Mouse (Mus musculus) c-Kit-positive CD71-positive TER-119-positive erythroid progenitor cells, embryonic 14.5 days (primary cell): ENCODE data around the gene St6gal1.

ENCODE experiments used
- DNase-seq: peaks from one replicate; pipeline ENCODE4 v3.0.0-alpha.2; 2013; ENCODE audit warnings: low spot score

St6gal1 gene

DNA sequence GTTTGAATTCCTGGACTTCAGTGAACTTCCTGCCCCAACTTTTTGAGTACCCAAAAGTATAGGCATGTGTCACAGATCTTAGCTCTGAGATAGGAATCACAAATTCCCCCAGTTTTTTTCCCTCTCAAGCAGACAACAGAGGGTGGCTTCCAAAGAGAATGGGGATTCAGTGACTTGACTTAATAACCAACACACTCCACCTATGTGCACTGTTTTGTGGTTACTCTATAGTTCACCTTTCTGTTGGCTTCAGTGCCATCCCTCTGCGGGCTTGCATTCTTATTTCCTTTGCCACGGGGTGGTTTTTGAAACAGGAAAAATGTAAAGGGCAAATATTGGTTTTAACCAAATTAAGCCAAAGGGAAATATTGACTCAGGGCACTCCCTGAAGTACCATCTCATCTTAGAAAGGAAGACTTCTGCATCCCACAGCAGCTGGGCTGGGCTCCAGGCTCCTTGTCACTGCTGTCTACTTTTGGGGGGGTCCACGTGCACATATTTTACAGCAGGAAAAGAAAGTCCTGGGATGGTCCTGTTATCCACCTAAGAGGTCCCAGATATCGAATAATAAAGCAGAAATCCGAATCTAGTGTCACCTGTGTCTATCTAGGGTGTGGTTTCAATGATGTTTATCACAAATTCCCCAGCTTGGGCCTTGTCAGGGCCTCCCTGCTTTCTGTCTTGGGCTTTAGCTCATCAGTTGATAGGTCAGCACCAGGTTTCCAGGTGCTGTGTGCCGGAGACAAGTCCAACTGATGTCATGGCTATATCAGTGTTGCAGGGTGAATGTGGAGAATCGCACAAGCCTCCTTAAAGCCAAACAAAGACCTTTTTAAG, 75.6 kb downstream of the St6gal1 start:
- DNase-seq, result no peak

DNA sequence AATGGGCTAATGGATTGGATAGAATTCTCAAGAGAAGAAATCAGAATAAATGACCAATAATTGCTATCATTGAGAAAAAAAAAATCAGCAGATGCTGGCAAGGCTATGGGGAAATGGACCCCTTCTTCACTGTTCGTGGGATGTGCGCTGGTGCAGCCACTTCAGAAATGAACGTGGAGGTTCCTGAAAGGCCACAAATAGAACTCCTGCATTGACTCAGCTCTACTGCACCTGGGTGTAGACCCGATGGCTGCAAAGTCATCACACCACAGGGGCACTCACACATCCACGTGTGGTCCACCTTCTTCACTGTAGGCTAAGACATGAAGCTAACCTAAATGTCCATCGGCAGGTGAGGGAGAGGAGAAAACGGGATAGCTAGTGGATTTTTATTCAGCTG, 77.2 kb downstream of the St6gal1 start:
- DNase-seq, result no peak

DNA sequence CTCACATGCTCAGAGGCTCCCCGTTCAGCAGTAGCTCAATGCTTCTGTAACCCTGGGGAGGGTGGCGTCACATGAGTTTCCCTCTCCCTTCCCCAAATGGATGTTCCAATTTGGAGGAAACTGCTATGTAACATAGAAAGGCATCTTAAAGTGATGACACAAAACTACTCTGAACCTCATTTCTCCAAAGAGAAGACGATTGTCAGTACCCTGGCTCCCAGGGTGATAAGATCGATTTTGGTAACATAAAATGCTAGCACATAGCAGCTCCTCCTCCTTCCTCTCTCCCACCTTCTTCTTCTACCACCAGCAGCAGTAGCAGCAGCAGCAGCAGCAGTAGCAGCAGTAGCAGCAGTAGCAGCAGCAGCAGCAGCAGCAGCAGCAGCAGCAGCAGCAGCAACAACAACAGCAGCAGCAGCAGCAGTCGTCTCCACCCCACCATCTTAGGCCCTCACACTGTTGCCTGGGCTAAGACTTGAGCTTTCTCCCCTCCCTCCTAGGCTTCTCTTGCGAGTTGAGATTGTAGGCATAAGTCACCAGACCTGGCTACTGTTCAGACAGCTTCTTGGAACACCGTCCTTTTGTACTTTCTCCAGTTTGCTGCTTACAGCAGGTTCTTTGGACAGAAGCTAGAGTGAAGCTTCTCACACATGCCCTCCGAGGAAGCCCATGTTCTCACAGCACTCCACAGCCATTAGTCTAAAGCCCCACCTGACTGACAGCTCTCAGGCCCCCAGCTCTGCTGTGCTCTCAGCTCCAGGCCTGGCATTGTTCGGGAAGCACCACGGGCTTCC, 81.5 kb downstream of the St6gal1 start:
- no peak for DNase-seq

DNA sequence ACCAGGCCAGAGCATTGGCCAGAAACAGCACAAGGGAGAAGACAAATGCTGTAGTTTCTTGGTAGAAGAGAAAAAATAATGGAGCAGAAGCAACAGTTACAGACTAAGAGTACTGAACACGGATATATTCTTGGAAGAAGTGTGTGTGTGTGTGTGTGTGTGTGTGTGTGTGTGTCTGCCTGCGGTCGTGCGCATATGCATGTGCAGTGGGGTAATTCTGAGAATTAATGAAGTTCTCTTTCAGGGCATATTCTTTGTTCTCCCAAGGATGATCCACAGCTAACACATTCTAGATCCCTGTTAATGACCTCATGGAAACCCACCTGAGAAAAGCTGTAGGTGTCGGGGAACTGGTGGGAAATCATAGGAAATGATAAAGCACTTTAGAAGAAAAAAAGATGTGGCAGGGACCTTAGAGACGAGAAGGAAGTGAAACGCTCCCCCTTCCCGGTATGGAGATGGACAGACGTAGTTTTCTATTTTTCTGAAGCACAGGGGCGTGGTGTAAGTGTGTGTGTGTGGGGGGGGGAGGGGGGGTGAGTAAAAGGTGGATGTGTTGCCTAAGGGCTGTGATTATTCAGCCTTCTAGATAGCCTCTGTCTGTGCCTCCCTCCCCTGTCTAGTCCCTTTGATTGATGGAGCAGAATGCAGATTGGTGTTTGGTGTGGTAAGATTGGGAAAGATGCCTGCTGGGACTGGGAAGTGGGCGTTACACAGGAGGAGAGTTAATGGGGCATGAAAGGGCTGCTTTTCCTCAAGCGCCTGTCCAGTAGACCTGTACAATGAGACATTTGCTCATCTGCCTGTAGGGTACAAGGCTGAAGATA, 82.8 kb downstream of the St6gal1 start:
- no peak for DNase-seq

DNA sequence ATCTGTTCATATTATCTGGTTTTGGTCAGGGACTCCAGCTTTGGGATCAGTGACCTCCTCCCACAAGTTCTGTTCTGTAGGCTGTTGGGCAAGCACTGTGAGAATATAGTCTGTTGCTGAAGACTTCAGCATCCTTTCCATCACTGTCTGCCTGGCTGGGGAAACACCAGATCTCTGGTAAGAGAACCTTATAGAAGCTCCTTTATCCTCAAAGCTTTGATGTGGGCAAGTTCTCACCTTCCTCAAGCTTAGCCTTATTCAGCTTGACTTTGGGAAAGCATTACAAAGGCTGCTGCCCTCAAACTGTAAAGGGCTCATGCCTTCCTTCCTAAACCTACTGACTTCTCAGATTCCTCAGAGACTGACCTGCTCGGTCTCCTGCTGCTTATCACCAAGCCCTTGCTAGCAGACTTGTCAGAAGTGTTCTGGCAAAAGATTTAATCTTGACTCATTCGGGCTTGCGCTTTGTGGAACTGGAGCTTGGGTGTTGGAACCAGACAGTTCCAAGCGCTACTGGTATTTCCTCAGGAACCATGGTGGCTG, 83.5 kb downstream of the St6gal1 start:
- no peak for DNase-seq

DNA sequence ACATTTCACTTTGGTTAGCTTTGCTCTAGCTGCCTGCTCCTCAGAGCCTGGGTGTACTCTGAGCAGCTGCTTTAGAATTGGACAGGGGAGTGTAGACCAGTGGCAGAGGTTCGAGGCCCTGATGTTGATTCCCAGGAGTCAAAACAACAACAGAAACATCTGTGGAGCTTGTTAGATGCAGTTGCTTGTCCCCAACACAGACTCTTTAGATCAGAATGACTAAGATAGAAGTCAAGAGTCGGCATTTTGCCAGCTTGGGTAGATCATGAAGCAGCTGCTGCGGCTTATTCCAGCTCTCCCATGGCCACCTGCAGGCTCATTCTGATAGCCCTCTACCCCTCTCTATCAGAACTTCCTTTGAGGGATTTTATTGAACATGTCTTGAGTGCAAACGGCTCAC, 84.5 kb downstream of the St6gal1 start:
- DNase-seq, result no peak

DNA sequence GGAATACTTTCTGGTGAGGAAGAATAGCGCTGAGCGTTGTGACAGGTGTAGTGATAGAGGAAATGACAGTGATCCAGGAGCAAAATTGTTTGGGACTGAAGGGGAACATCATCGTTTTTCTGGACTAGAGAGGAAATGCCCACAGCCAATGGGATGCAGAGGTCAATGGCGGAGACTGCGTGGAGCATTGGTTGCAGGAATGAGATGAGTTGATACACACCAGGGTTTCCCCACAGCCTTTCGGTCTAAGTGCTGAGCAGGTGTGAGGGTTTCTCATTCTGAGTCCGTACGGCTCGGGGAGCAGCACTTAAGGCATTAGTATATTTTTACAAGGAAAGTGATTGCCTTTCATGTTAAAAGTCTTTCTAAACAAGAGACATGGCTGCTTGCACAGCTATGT, 88.1 kb downstream of the St6gal1 start:
- no peak for DNase-seq

DNA sequence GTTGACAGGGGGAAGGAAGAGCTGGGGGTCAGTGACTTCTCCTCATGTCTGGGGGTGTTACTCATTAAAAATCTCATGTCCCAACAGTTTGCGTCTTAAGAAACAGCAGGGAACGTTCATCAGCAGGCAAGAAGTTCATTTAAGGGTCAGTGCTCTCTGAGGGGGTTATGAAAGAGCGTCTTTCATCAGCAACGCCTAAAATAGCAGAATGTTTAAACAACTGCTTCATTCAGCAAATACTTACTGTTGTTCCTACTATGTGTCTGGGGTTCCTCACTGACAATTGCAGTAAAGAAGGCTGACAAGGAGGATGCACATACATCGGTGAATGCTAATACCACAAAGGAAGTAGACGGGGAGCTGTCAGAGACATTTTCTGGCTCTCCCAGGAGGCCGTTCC, 90.2 kb downstream of the St6gal1 start:
- DNase-seq, result no peak

DNA sequence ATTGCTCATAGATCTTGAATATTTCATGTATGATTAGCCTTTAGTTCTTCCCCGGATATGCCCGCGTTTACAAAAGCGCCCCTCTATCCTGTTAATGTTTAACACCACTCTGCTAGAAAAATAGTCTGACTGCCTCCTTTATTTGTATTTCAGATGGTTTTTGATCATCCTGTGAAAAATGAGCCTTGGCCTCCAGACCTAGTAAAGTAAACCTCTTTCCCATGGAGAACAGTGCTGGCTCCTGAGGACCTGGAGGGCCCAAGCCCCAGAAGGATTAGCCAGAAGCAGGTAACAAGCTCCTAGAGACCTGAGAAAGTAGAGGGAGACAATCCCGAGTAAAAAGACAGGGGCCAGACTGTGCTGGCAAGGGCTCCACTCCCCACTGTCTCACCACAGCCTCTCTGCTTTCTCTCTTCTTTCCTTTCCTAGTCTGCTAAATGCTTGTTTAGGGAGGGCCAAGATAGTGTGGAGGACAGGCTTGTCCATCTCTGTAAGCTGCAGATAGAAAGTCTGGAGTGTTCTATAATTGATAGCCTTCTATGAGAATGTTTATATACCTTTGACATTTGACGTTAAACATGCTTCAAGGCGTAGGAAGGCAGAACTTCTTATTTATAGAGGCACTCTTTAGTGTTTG, 93.0 kb downstream of the St6gal1 start:
- no peak for DNase-seq

DNA sequence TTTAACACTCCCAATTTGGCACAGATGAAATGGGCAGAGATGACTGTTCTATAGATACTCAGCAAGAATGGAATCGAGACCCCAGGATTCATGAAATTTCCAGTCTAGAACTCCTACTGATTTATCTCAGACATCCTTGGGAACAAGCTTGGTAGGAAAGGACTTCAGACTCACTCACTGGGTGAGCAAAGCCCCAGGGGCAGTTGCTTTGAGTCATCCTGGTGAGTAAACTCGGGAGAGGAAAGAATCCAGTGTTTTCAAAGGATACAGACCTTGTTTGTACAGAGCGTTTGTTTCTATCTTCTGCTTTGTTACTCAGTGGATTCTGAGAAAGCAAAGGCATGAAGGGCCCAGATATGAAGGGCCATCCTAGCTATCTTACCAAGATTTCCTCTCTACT, 95.5 kb downstream of the St6gal1 start:
- no peak for DNase-seq

DNA sequence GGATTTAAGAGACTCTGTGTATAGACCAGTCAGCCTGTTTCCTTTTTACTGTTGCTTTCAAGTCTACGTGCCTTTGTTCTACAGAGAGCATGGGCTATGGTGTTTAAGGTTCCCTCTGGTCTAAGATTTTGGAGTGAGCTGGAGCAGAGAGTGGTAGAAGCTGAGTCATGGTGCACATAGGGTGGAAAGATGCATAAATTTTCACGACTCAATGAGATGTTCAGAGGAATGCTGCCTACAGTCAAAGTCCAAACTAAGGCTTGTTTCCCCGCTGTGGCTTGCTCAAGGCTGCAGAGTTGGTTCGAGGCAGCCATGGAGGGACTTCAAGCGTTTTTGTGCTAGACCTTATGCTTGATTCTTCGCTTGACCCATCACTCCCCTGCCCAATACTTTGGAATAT, 96.0 kb downstream of the St6gal1 start:
- DNase-seq, result no peak

DNA sequence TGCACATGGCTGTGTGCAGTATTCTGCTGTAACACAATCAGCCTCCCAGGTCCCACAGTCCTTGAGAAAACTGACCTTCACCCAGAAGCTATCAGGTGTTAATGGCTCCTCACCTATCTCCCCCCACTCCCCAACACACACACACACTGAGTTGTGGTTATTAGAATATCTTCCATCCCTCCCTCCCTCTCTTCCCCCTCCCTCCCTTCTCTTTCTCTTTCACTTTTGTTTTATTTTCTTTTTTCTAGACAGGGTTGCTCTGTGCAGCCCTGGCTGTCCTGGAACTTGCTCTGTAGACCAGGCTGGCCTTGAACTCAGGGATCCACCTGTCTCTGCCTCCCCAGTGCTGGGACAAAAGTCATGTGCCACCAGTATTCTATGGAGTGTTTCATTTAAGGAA, 97.9 kb downstream of the St6gal1 start:
- DNase-seq, result no peak

DNA sequence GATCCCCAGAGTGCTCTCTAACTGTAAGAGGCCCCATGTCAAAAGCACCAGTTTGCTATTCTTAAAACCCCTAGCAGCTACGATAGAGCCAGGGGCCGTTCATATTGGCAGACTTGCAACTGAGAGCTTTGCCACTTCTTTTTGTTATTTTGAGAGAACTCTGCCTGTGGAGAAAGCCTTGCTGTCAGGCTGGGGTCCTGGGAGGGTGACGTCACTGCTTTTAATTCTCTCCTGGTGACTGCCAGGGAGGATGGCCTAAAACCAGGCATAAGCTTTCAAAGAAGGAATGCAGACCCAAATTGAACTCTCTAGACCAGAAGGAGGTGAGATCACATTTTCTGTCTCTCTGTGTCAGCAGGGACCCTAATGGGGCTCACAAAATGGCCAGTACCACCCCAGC, 99.4 kb downstream of the St6gal1 start:
- no peak for DNase-seq

DNA sequence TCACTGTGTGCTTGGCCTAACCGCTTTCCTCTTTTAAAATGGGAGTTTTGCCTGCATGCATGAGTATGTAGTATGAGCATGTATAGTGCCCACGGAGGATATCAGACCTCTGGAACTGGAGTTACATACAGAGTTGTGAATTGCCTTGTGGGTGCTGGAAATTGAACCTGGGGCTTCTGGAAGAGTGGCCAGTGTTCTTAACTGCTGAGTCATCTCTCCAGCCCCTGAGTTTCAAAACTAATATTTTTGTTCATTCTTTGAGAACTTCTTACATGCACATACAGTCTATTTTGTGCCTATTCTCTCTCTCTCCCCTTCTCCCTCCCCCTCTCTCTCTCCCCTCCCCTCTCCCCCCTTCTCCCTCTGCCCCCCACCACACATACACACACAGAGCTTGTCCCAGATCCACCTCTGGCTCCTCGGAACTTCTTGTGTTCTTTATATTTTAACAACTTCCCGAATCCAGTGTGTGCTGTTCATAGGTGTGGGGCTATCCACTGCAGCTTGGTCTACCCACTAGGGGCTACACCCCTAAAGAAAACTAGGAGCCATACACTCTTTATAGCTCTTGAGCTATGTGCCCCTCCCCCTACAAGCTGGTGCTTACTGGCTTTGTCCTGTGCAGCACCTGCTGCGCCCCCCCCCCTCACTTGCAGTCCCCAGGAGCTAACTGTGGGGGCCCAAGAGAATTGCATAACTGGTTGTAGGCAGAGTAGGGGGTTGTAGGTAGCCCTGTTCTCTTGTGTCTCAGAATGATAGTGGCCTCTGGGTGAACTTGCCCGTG, 100.5 kb downstream of the St6gal1 start:
- DNase-seq, result no peak

DNA sequence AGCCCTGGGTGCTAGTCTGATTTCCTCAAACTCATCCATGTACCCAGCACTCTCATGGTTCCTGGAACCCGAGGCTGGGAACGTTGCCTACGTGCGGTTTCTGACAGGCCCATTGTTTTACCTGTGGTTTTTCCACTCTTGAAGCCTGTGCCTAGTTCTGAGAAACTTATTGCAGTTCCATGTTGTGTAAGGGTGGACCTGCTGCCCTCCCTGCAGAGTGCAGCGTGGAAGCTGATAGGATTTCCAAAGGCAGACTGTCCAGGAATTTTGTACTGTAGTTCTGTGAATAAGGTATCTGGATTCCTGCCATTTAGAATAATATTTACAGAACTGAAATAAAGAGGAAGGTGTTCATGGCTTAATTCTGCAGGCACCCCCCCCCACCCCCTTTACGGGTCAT, 102.1 kb downstream of the St6gal1 start:
- DNase-seq, result no peak

DNA sequence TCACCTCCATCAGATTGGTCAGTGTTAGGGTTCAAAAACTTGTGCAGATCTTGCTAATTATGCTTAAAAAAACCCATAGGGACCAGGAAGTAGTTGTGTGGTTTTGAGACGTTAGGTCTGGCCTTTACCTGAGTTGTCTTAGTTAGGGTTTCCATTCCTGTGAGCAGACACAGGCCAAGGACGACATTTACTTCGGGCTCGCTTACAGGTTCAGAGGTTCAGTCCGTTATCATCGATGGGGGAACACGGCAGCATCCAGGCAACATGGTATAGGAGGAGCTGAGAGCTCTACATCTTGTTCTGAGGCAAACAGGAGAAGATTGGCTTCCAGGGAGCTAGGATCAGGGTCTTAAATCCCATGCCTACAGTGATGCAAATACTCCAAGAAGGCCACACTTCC, 102.7 kb downstream of the St6gal1 start:
- no peak for DNase-seq

DNA sequence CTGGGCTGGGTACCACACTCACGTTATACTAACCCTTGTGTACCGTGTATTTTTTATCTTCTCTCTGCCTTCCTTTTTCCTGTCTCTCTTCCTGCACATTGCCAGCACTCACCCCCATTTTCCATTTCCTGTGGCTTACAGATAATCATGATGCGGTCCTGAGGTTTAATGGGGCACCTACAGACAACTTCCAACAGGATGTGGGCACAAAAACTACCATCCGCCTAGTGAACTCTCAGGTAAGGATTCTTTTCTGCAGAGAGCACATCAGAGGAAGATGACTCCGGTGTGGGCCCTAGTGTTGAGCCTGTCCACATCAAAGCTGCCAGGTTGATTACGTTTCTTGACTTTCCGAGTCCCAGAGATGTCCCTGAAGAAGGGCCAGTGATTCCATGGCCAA, 103.7 kb downstream of the St6gal1 start:
- no peak for DNase-seq

DNA sequence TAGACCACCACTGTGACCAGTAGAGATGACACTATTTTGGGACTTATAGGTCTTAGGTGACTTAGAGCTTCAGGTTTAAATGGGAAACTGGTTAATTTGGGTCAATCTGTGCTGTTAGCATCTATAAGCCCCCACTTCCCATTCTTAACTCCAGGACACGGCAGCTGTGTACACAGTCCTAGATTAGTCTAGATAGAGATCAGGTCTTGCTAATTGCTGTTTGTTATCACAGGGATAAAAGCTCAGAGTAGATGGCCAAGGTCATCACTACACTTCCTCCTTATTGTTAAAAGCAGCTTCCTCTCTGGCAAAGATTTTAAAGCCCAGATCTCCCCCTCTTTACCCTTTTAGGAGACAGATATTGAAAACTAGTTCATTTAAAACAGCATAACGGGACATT, 107.6 kb downstream of the St6gal1 start:
- DNase-seq, result no peak

DNA sequence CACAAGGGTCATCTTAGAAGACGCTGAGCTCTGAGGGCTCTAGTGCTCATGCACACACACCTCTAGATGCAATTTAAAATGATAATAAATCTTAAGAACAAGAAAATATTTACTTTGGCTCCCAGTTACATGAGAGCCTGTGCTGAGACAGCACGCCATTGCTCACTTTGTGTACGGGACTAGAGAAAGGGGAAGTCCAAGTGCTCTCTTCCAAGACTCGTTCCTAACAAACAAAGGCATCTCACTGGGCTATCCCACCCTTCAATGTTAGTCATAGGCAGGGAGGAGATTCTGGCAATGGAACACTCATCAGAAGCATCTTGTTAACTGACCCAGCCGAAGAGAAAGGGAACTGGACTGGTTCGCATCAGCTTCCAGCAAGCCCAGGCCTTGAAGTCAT, 108.1 kb downstream of the St6gal1 start:
- no peak for DNase-seq

DNA sequence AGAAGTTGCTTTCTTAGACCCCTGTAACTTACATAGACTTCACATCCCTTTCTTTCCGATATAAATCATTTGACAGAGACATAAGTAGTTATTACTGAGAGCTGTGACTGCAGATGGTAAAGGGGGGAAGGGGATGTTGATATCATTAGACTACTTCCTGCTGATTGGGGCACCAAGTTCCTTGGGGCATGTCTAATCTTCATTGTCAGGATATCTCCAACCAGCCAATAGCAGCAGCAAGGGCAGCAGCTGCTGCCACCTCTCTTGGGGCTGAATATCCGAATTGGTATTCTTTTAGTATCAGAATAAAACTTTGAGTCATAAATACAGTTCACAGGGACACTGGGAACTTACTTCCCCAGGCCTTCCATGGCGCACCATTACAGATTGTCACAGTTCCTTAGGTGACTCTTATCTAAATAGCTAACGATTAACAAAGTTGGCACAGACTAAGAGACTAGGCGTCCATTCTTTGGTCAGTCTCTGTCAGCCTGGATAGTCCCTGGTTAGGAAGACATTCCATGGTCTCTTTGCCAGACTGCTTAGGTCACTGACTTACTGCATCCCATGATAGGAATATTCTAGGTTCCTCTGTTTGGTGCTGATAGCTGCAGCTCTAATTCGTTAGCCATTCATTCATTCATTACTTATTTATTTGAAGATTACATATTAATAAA, 109.5 kb downstream of the St6gal1 start:
- no peak for DNase-seq

DNA sequence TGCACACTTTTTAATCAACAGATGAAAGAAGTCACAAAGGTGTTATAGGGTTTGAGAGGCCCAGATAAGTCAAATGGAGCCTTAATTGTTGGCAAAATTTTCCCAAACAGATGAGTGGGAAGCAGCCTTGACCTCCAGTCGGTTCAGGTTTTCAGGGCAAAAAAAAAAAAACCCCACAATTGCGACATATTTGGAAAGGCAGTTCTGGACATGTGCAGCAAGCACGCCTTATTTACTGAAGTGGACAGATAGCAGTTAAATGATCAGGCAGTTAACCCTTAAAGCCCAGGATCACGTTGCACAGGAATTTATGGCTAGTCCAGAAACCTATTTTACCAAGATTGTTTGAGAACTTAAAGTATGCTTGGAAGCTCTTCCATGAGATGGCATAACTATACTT, 112.8 kb downstream of the St6gal1 start:
- DNase-seq, result no peak
